Mouse (Mus musculus) hindbrain, embryonic 14.5 days (tissue): ENCODE data around the gene Serpinc1. TPM values are rescaled to one million over a fixed set of nuclear protein-coding genes. Genes with fewer than 3 reads are reported as not detected.

Source experiments
- ATAC-seq: fragments of 200-750 bp; cut with Nextera tagmentation; 2 replicates; pipeline ENCODE4 v1.8.0; 2017; ENCODE audit warnings: moderate number of reproducible peaks, mild to moderate bottlenecking, moderate TSS enrichment, moderate library complexity; ENCODE audit not compliant: low FRiP score
- DNase-seq: peaks from one replicate; pipeline ENCODE4 v3.0.0-alpha.2; 2015; ENCODE audit warnings: low spot score
- H3K27ac ChIP-seq: fragments of 300-500 bp; sonication (generic); 2 replicates; pipeline ENCODE4 v1.5.1; 2014; ENCODE audit warnings: mild to moderate bottlenecking, moderate library complexity
- H3K27me3 ChIP-seq: fragments of 300-500 bp; sonication (generic); 2 replicates; pipeline ENCODE4 v1.6.1; 2014; ENCODE audit warnings: mild to moderate bottlenecking, low read length, mixed read lengths; ENCODE audit not compliant: control insufficient read depth, insufficient read depth
- H3K36me3 ChIP-seq: fragments of 300-500 bp; sonication (generic); replicated peaks from 2 replicates; pipeline ENCODE4 v1.6.1; 2014; ENCODE audit not compliant: control insufficient read depth, insufficient read depth
- H3K4me1 ChIP-seq: fragments of 300-500 bp; sonication (generic); replicated peaks from 2 replicates; pipeline ENCODE4 v1.6.1; 2014; ENCODE audit warnings: antibody characterized with exemption, low read length, mixed read lengths; ENCODE audit not compliant: control insufficient read depth, insufficient read depth
- H3K4me2 ChIP-seq: fragments of 300-500 bp; sonication (generic); replicated peaks from 2 replicates; pipeline ENCODE4 v1.6.1; 2014; ENCODE audit warnings: mild to moderate bottlenecking, moderate library complexity
- H3K4me3 ChIP-seq: fragments of 300-500 bp; sonication (generic); replicated peaks from 2 replicates; pipeline ENCODE4 v1.5.1; 2014; ENCODE audit warnings: mild to moderate bottlenecking, low read length
- H3K9ac ChIP-seq: fragments of 300-500 bp; sonication (generic); 2 replicates; pipeline ENCODE4 v1.6.1; 2014
- H3K9me3 ChIP-seq: fragments of 300-500 bp; sonication (generic); 2 replicates; pipeline ENCODE4 v1.6.1; 2016; ENCODE audit warnings: low read length; ENCODE audit not compliant: control insufficient read depth
- WGBS: fragments of 180-500 bp; shearing (Covaris S2); extraction: QIAGEN DNeasy Blood & Tissue Kit; methylation state at CpG from one replicate; pipeline ENCODE4 v1.1.7; 2014; 5-methylcytosine and 5-hydroxymethylcytosine counted together
- polyA plus RNA-seq: library from polyadenylated mRNA; unstranded; fragments of >200 nt; fragmentation: Nextera tagmentation; extraction: Ambion mirVana; gene quantifications from 2 replicates; pipeline ENCODE4 v1.2.1, GENCODE M21; 2014

Gene Serpinc1
- 2.4 and 3.3 TPM in 2 replicates for polyA plus RNA-seq

GRCm38 (mm10) chr1:160978071-160978735 lies at the start of gene Serpinc1:
Gene Serpinc1 (plus strand): TSS chr1:160978585.
- Histone ChIP-seq H3K27ac (no peak within 1 kb of the TSS), H3K9me3 (no peaks in the 10 kb centered on the region), H3K36me3 (peaks cover 12% of the 10 kb centered on the region; the same call in 1 of the 2 replicates), H3K4me1 (no peaks in the 10 kb centered on the region), H3K4me2 (no peak within 1 kb of the TSS), H3K9ac (no peak within 1 kb of the TSS), H3K4me3 (no peak within 1 kb of the TSS), H3K27me3 (no peaks in the 10 kb centered on the region)
- no peak for DNase-seq
- 94% methylated on average over 4 of the region's 4 CpGs for WGBS
- ATAC-seq = no peak

GRCm38 (mm10) chr1:160931320-160931719 lies 47.1 kb upstream of the Serpinc1 start:
- Histone ChIP-seq H3K4me1 (no peaks in the 10 kb centered on the region), H3K27me3 (no peaks in the 10 kb centered on the region), H3K36me3 (peaks cover 26% of the 10 kb centered on the region), H3K4me3 (no peak overlapping the region), H3K4me2 (no peak overlapping the region), H3K9me3 (no peaks in the 10 kb centered on the region), H3K9ac (no peak overlapping the region), H3K27ac (no peak overlapping the region)
- DNase-seq = no peak
- ATAC-seq = no peak

GRCm38 (mm10) chr1:160933896-160934482 lies 44.4 kb upstream of the Serpinc1 start:
- Histone ChIP-seq H3K4me3 (no peak overlapping the region), H3K9ac (no peak overlapping the region), H3K27ac (no peak overlapping the region), H3K4me2 (no peak overlapping the region), H3K27me3 (no peaks in the 10 kb centered on the region), H3K9me3 (no peaks in the 10 kb centered on the region), H3K4me1 (no peaks in the 10 kb centered on the region), H3K36me3 (peaks cover 41% of the 10 kb centered on the region)
- peak; percentile 74 for DNase-seq
- ATAC-seq = no peak
- WGBS = 68% methylated on average over 4 of the region's 4 CpGs

GRCm38 (mm10) chr1:160935551-160935950 lies 42.8 kb upstream of the Serpinc1 start:
- Histone ChIP-seq H3K9me3 (no peaks in the 10 kb centered on the region), H3K4me2 (no peak overlapping the region), H3K4me3 (no peak overlapping the region), H3K36me3 (peaks cover 51% of the 10 kb centered on the region), H3K27ac (no peak overlapping the region), H3K9ac (no peak overlapping the region), H3K27me3 (no peaks in the 10 kb centered on the region), H3K4me1 (no peaks in the 10 kb centered on the region)
- WGBS = 93% methylated on average over 6 of the region's 6 CpGs
- ATAC-seq = peak; percentile 55; the same call in 1 of the 2 replicates
- DNase-seq = no peak

- WGBS = 91% methylated on average over 7 of the region's 7 CpGs
- H3K27ac ChIP-seq = no peak overlapping the region
- H3K9me3 ChIP-seq = no peaks in the 10 kb centered on the region
- H3K9ac ChIP-seq = no peak overlapping the region
- DNase-seq (no peak), ATAC-seq (no peak)
- peaks cover 88% of the 10 kb centered on the region for H3K36me3 ChIP-seq
- no peak overlapping the region for H3K4me2 ChIP-seq
- no peaks in the 10 kb centered on the region for H3K4me1 ChIP-seq
- no peaks in the 10 kb centered on the region for H3K27me3 ChIP-seq
- no peak overlapping the region for H3K4me3 ChIP-seq
Observed at GRCm38 (mm10) chr1:160963199-160963598, 15.2 kb upstream of the Serpinc1 start.

- DNase-seq (no peak), ATAC-seq (no peak)
- Histone ChIP-seq H3K9ac (no peak overlapping the region), H3K27me3 (no peaks in the 10 kb centered on the region), H3K27ac (no peak overlapping the region), H3K4me3 (no peak overlapping the region), H3K4me1 (no peaks in the 10 kb centered on the region), H3K9me3 (no peaks in the 10 kb centered on the region), H3K36me3 (peaks cover 95% of the 10 kb centered on the region), H3K4me2 (no peak overlapping the region)
- 100% methylated on average over 1 of the region's 1 CpGs for WGBS
Observed at GRCm38 (mm10) chr1:160967268-160967667, 11.1 kb upstream of the Serpinc1 start.

- Histone ChIP-seq H3K9ac (no peak overlapping the region), H3K27me3 (no peaks in the 10 kb centered on the region), H3K4me1 (no peaks in the 10 kb centered on the region), H3K9me3 (no peaks in the 10 kb centered on the region), H3K4me2 (no peak overlapping the region), H3K27ac (no peak overlapping the region), H3K4me3 (no peak overlapping the region), H3K36me3 (peaks cover 94% of the 10 kb centered on the region)
- no peak for DNase-seq
- 88% methylated on average over 5 of the region's 5 CpGs for WGBS
- no peak for ATAC-seq
Observed at GRCm38 (mm10) chr1:160968643-160969042, 9.7 kb upstream of the Serpinc1 start.

- 78% methylated on average over 5 of the region's 5 CpGs for WGBS
Observed at GRCm38 (mm10) chr1:160980021-160980420, 1.6 kb downstream of the Serpinc1 start.

GRCm38 (mm10) chr1:160980537-160981234 lies 2.3 kb downstream of the Serpinc1 start:
- no peak overlapping the region for H3K27ac ChIP-seq
- no peaks in the 10 kb centered on the region for H3K9me3 ChIP-seq
- no peaks in the 10 kb centered on the region for H3K27me3 ChIP-seq
- peaks cover 5% of the 10 kb centered on the region; the same call in 1 of the 2 replicates for H3K36me3 ChIP-seq
- no peak overlapping the region for H3K9ac ChIP-seq
- WGBS = 83% methylated on average over 8 of the region's 8 CpGs
- H3K4me2 ChIP-seq = no peak overlapping the region
- no peaks in the 10 kb centered on the region for H3K4me1 ChIP-seq
- H3K4me3 ChIP-seq = no peak overlapping the region
- no peak for ATAC-seq
- DNase-seq = no peak

More at GRCm38 (mm10) chr1:160980021-160980420, 1.6 kb downstream of the Serpinc1 start:
- no peaks in the 10 kb centered on the region for H3K27me3 ChIP-seq
- peaks cover 5% of the 10 kb centered on the region; the same call in 1 of the 2 replicates for H3K36me3 ChIP-seq
- ATAC-seq (no peak), DNase-seq (no peak)
- H3K4me1 ChIP-seq = no peaks in the 10 kb centered on the region
- H3K4me2 ChIP-seq = no peak overlapping the region
- no peaks in the 10 kb centered on the region for H3K9me3 ChIP-seq
- H3K4me3 ChIP-seq = no peak overlapping the region
- H3K9ac ChIP-seq = no peak overlapping the region
- H3K27ac ChIP-seq = no peak overlapping the region
